Mouse (Mus musculus): ENCODE data around the gene Shld1.

Gene Shld1

GRCm38 (mm10) chr2:132724561-132724960 is 37.8 kb downstream of the Shld1 start:
- DNase-seq (ENCODE audit: low spot score), result no peak

GRCm38 (mm10) chr2:132725376-132725905 is 38.7 kb downstream of the Shld1 start:
- no peak for DNase-seq (ENCODE audit: low spot score)

- DNase-seq (ENCODE audit: low spot score), result no peak
Observed at GRCm38 (mm10) chr2:132726156-132726555, 39.4 kb downstream of the Shld1 start.

GRCm38 (mm10) chr2:132732940-132733339 is 46.2 kb downstream of the Shld1 start:
- no peak for DNase-seq (ENCODE audit: low spot score)

GRCm38 (mm10) chr2:132733603-132734573 is 47.2 kb downstream of the Shld1 start:
- DNase-seq (ENCODE audit: low spot score), result no peak

- no peak for DNase-seq (ENCODE audit: low spot score)
Observed at GRCm38 (mm10) chr2:132738816-132739432, 52.2 kb downstream of the Shld1 start.

GRCm38 (mm10) chr2:132741862-132742347 is 55.2 kb downstream of the Shld1 start:
- peak; percentile 14 for DNase-seq (ENCODE audit: low spot score)

- no peak for DNase-seq (ENCODE audit: low spot score)
Observed at GRCm38 (mm10) chr2:132744866-132745265, 58.1 kb downstream of the Shld1 start.

GRCm38 (mm10) chr2:132746108-132746507 is 59.4 kb downstream of the Shld1 start:
- no peak for DNase-seq (ENCODE audit: low spot score)

- no peak for DNase-seq (ENCODE audit: low spot score)
Observed at GRCm38 (mm10) chr2:132750726-132751125, 64.0 kb downstream of the Shld1 start.

GRCm38 (mm10) chr2:132751141-132752066 is 64.7 kb downstream of the Shld1 start:
- no peak for DNase-seq (ENCODE audit: low spot score)

GRCm38 (mm10) chr2:132752398-132752797 is 65.7 kb downstream of the Shld1 start:
- no peak for DNase-seq (ENCODE audit: low spot score)

GRCm38 (mm10) chr2:132753137-132753536 is 66.4 kb downstream of the Shld1 start:
- no peak for DNase-seq (ENCODE audit: low spot score)

- DNase-seq (ENCODE audit: low spot score), result no peak
Observed at GRCm38 (mm10) chr2:132757911-132758310, 71.2 kb downstream of the Shld1 start.

GRCm38 (mm10) chr2:132770822-132771221 is 84.1 kb downstream of the Shld1 start:
- no peak for DNase-seq (ENCODE audit: low spot score)

GRCm38 (mm10) chr2:132780978-132781377 is 94.2 kb downstream of the Shld1 start, which contains the start of gene Chgb:
Chgb (plus strand) TSS chr2:132781278.
- no peak for DNase-seq (ENCODE audit: low spot score)

- DNase-seq (ENCODE audit: low spot score), result peak; percentile 90
Observed at GRCm38 (mm10) chr2:132781439-132782068, 94.8 kb downstream of the Shld1 start.

GRCm38 (mm10) chr2:132784039-132784438 is 97.3 kb downstream of the Shld1 start:
- DNase-seq (ENCODE audit: low spot score), result no peak

- no peak for DNase-seq (ENCODE audit: low spot score)
Observed at GRCm38 (mm10) chr2:132793441-132794203, 106.9 kb downstream of the Shld1 start.

GRCm38 (mm10) chr2:132794204-132794586 is 107.5 kb downstream of the Shld1 start:
- DNase-seq (ENCODE audit: low spot score), result no peak
